Mouse (Mus musculus) midbrain, embryonic 14.5 days (tissue): ENCODE results near the gene Flt4. TPM values are rescaled to one million over a fixed set of nuclear protein-coding genes. Genes with fewer than 3 reads are reported as not detected.

ENCODE experiments used
- ATAC-seq: fragments of 200-750 bp; cut with Nextera tagmentation; 2 replicates; pipeline ENCODE4 v1.8.0; 2017; ENCODE audit warnings: moderate number of reproducible peaks, moderate library complexity; ENCODE audit not compliant: low FRiP score, low TSS enrichment
- DNase-seq: peaks from one replicate; pipeline ENCODE4 v3.0.0-alpha.2; 2015
- H3K27ac ChIP-seq: fragments of 300-500 bp; sonication (generic); replicated peaks from 2 replicates; pipeline ENCODE4 v1.5.1; 2014; ENCODE audit warnings: mild to moderate bottlenecking, low read depth, low read length, moderate library complexity
- H3K27me3 ChIP-seq: fragments of 300-500 bp; sonication (generic); 2 replicates; pipeline ENCODE4 v1.6.1; 2014; ENCODE audit warnings: low read length, control low read depth, mixed read lengths; ENCODE audit not compliant: control insufficient read depth, insufficient read depth
- H3K36me3 ChIP-seq: fragments of 300-500 bp; sonication (generic); 2 replicates; pipeline ENCODE4 v1.6.1; 2014; ENCODE audit warnings: low read length, control low read depth; ENCODE audit not compliant: control insufficient read depth, insufficient read depth
- H3K4me1 ChIP-seq: fragments of 300-500 bp; sonication (generic); 2 replicates; pipeline ENCODE4 v1.6.1; 2014; ENCODE audit warnings: mild to moderate bottlenecking, antibody characterized with exemption, low read length, control low read depth; ENCODE audit not compliant: control insufficient read depth, insufficient read depth
- H3K4me2 ChIP-seq: fragments of 300-500 bp; sonication (generic); 2 replicates; pipeline ENCODE4 v1.6.1; 2014; ENCODE audit warnings: mild to moderate bottlenecking, low read length, moderate library complexity
- H3K4me3 ChIP-seq: fragments of 300-500 bp; sonication (generic); replicated peaks from 2 replicates; pipeline ENCODE4 v1.5.1; 2014; ENCODE audit warnings: low read depth, low read length
- H3K9ac ChIP-seq: fragments of 300-500 bp; sonication (generic); replicated peaks from 2 replicates; pipeline ENCODE4 v1.6.1; 2014; ENCODE audit warnings: mild to moderate bottlenecking, low read length, moderate library complexity
- H3K9me3 ChIP-seq: fragments of 300-500 bp; sonication (generic); 2 replicates; pipeline ENCODE4 v1.6.1; 2016; ENCODE audit warnings: low read length, control low read depth, mixed read lengths; ENCODE audit not compliant: control insufficient read depth
- WGBS: fragments of 180-500 bp; shearing (Covaris S2); extraction: QIAGEN DNeasy Blood & Tissue Kit; methylation state at CpG from one replicate; pipeline ENCODE4 v1.1.7; 2014; 5-methylcytosine and 5-hydroxymethylcytosine counted together
- polyA plus RNA-seq: library from polyadenylated mRNA; unstranded; fragments of >200 nt; fragmentation: Nextera tagmentation; extraction: Ambion mirVana; gene quantifications from 2 replicates; pipeline ENCODE4 v1.2.1, GENCODE M21; 2014

The Flt4 gene
- polyA plus RNA-seq, 1 experiment from 2014 or later, result 2.1 TPM

- Histone ChIP-seq H3K27ac (no peak overlapping the region), H3K4me2 (no peak overlapping the region), H3K36me3 (no peaks in the 10 kb centered on the region), H3K4me1 (no peaks in the 10 kb centered on the region), H3K9me3 (no peaks in the 10 kb centered on the region), H3K27me3 (peaks cover 23% of the 10 kb centered on the region), H3K4me3 (no peak overlapping the region), H3K9ac (no peak overlapping the region)
- ATAC-seq (no peak), DNase-seq (no peak)
- 60% methylated on average over 3 of the region's 3 CpGs for WGBS
Observed at GRCm38 (mm10) chr11:49612154-49612553, 3.1 kb downstream of the Flt4 start.

GRCm38 (mm10) chr11:49613349-49613748, 4.3 kb downstream of the Flt4 start:
- Histone ChIP-seq H3K27me3 (peaks cover 18% of the 10 kb centered on the region), H3K4me3 (no peak overlapping the region), H3K9me3 (no peaks in the 10 kb centered on the region), H3K4me1 (no peaks in the 10 kb centered on the region), H3K9ac (no peak overlapping the region), H3K27ac (no peak overlapping the region), H3K36me3 (no peaks in the 10 kb centered on the region), H3K4me2 (no peak overlapping the region)
- WGBS, result 23% methylated on average over 10 of the region's 10 CpGs
- ATAC-seq (no peak), DNase-seq (no peak)

GRCm38 (mm10) chr11:49615856-49616725, 7.0 kb downstream of the Flt4 start:
- ATAC-seq, result no peak
- no peak overlapping the region for H3K9ac ChIP-seq
- H3K4me2 ChIP-seq, result no peak overlapping the region
- no peak overlapping the region for H3K4me3 ChIP-seq
- H3K36me3 ChIP-seq, result no peaks in the 10 kb centered on the region
- H3K9me3 ChIP-seq, result no peaks in the 10 kb centered on the region
- no peak for DNase-seq
- 90% methylated on average over 10 of the region's 10 CpGs for WGBS
- peaks cover 6% of the 10 kb centered on the region; the same call in 1 of the 2 replicates for H3K27me3 ChIP-seq
- H3K27ac ChIP-seq, result no peak overlapping the region
- no peaks in the 10 kb centered on the region for H3K4me1 ChIP-seq

DNA sequence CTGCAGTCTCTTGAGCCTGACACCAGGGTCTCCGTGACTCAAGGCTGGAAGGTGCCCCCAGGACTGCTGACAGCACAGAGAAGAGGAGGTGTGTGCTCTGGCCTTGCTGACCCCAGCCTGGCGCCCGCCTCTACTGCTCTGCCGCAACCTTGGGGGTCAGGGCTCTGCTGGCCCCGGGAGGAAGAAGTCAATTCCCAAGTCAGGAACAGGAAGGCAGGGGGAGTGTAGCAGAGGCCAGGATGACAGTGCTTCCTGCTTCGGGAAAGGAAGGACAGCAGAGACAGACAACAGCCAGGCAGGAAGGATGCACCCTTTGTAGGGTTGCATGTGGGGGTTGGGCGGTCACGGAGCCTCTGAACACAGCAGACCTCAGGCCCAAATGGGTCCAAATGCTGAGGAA, 9.4 kb downstream of the Flt4 start:
- Histone ChIP-seq H3K4me2 (no peak overlapping the region), H3K9ac (no peak overlapping the region), H3K4me3 (no peak overlapping the region), H3K36me3 (no peaks in the 10 kb centered on the region), H3K9me3 (no peaks in the 10 kb centered on the region), H3K27ac (no peak overlapping the region), H3K27me3 (no peaks in the 10 kb centered on the region), H3K4me1 (no peaks in the 10 kb centered on the region)
- ATAC-seq, result no peak
- no peak for DNase-seq
- 85% methylated on average over 8 of the region's 8 CpGs for WGBS

DNA sequence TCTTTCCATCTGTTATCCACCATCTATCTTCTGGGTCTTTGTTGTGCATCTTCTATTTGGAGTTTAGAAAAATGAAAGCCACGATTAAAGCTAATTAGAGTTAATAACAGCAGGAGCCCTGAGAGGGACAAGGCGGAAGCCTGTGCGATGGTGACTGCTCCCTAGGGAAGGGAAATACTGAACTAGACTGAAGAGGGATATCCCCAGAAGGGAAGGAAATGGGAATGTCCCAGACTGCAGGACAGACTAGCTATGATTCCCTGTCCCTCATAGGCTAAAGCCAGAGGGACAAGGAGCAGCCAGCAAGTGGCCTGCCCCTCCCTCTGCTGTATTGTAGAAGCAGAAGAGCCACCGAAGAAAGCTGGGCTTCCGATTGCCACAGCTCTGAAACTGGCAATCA, 12.9 kb downstream of the Flt4 start:
- H3K4me2 ChIP-seq, result no peak overlapping the region
- H3K9me3 ChIP-seq, result no peaks in the 10 kb centered on the region
- H3K36me3 ChIP-seq, result no peaks in the 10 kb centered on the region
- H3K4me1 ChIP-seq, result no peaks in the 10 kb centered on the region
- no peak for DNase-seq
- H3K4me3 ChIP-seq, result no peak overlapping the region
- H3K27ac ChIP-seq, result no peak overlapping the region
- H3K27me3 ChIP-seq, result no peaks in the 10 kb centered on the region
- H3K9ac ChIP-seq, result no peak overlapping the region
- no peak for ATAC-seq
- WGBS, result 82% methylated on average over 5 of the region's 5 CpGs

DNA sequence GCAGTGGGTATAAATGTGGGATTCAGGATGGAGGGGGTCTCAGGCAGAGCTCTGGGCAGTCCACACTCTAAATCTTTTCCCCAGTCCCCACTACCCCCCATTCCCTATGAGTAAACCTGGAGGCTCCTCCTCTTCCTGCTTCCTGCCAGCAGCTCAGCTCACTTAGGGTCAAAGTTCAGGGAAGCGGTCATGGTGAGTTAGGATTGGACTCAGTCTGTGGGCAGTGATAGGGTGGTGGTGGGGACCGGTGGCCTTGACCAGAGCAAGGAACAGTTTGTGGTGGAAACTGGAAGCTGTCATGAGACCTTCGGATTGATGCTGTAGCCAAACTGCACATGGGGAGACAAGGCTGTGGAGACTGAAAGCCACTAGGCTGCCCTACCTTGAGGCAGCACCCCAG, 15.1 kb downstream of the Flt4 start:
- Histone ChIP-seq H3K27me3 (no peaks in the 10 kb centered on the region), H3K9ac (no peak overlapping the region), H3K36me3 (no peaks in the 10 kb centered on the region), H3K9me3 (no peaks in the 10 kb centered on the region), H3K4me3 (no peak overlapping the region), H3K4me1 (no peaks in the 10 kb centered on the region), H3K4me2 (no peak overlapping the region), H3K27ac (no peak overlapping the region)
- 93% methylated on average over 3 of the region's 3 CpGs for WGBS
- DNase-seq (no peak), ATAC-seq (no peak)

- Histone ChIP-seq H3K4me3 (no peak overlapping the region), H3K4me1 (no peaks in the 10 kb centered on the region), H3K27me3 (no peaks in the 10 kb centered on the region), H3K9me3 (no peaks in the 10 kb centered on the region), H3K4me2 (no peak overlapping the region), H3K36me3 (no peaks in the 10 kb centered on the region), H3K9ac (no peak overlapping the region), H3K27ac (no peak overlapping the region)
- ATAC-seq (no peak), DNase-seq (no peak)
- 64% methylated on average over 15 of the region's 15 CpGs for WGBS
Observed at GRCm38 (mm10) chr11:49625863-49626262, 16.8 kb downstream of the Flt4 start.

- WGBS, result 65% methylated on average over 8 of the region's 8 CpGs
- no peaks in the 10 kb centered on the region for H3K4me1 ChIP-seq
- H3K27ac ChIP-seq, result no peak overlapping the region
- no peak overlapping the region for H3K4me3 ChIP-seq
- H3K4me2 ChIP-seq, result no peak overlapping the region
- no peaks in the 10 kb centered on the region for H3K9me3 ChIP-seq
- ATAC-seq (no peak), DNase-seq (no peak)
- no peak overlapping the region for H3K9ac ChIP-seq
- no peaks in the 10 kb centered on the region for H3K36me3 ChIP-seq
- H3K27me3 ChIP-seq, result no peaks in the 10 kb centered on the region
Observed at GRCm38 (mm10) chr11:49626748-49627147, 17.7 kb downstream of the Flt4 start.

- Histone ChIP-seq H3K9me3 (no peaks in the 10 kb centered on the region), H3K4me2 (no peak overlapping the region), H3K4me1 (peaks cover 9% of the 10 kb centered on the region; the same call in 1 of the 2 replicates), H3K4me3 (no peak overlapping the region), H3K27ac (no peak overlapping the region), H3K9ac (no peak overlapping the region), H3K27me3 (peaks cover 28% of the 10 kb centered on the region), H3K36me3 (no peaks in the 10 kb centered on the region)
- DNase-seq (no peak), ATAC-seq (no peak)
- 27% methylated on average over 3 of the region's 3 CpGs for WGBS
Observed at GRCm38 (mm10) chr11:49631154-49631553, 22.1 kb downstream of the Flt4 start.
